Mouse (Mus musculus) lung, adult 18-20 months (tissue): ENCODE results near the gene Snta1.
A peak's percentile ranks its signal among the peaks of the same experiment; 100 is the strongest.

Experiments used
- DNase-seq, 2 experiments: peaks; one replicate each; pipeline ENCODE4 v3.0.0; 2022; ENCODE audit warnings: mixed read lengths in 2 of 2

The Snta1 gene

GRCm38 (mm10) chr2:154420942-154421731 is 13.2 kb upstream of the Snta1 start:
- no peak for DNase-seq

GRCm38 (mm10) chr2:154419631-154420515 is 12.0 kb upstream of the Snta1 start:
- DNase-seq = no peak

GRCm38 (mm10) chr2:154418001-154418400 is 10.1 kb upstream of the Snta1 start:
- no peak for DNase-seq

- DNase-seq = peak; percentile 57 to 70
Observed at GRCm38 (mm10) chr2:154417107-154417506, 9.2 kb upstream of the Snta1 start.

- no peak for DNase-seq
Observed at GRCm38 (mm10) chr2:154412018-154412666, 4.2 kb upstream of the Snta1 start.

GRCm38 (mm10) chr2:154410355-154410754 is 2.5 kb upstream of the Snta1 start:
- peak in 1 of 2 experiments; percentile 40 for DNase-seq

GRCm38 (mm10) chr2:154407063-154407642 is 746 bp downstream of the Snta1 start:
- DNase-seq = peak in 1 of 2 experiments; percentile 7

- DNase-seq = no peak
Observed at GRCm38 (mm10) chr2:154405447-154405994, 2.4 kb downstream of the Snta1 start.

GRCm38 (mm10) chr2:154402811-154403210 is 5.1 kb downstream of the Snta1 start:
- DNase-seq = peak; percentile 52 to 71

- no peak for DNase-seq
Observed at GRCm38 (mm10) chr2:154401976-154402375, 5.9 kb downstream of the Snta1 start.

- no peak for DNase-seq
Observed at GRCm38 (mm10) chr2:154399325-154399724, 8.6 kb downstream of the Snta1 start.

GRCm38 (mm10) chr2:154398267-154398666 is 9.6 kb downstream of the Snta1 start:
- no peak for DNase-seq

- DNase-seq = no peak
Observed at GRCm38 (mm10) chr2:154396529-154396928, 11.4 kb downstream of the Snta1 start.

GRCm38 (mm10) chr2:154394602-154395001 is 13.3 kb downstream of the Snta1 start:
- no peak for DNase-seq

- peak; percentile 91 to 93 for DNase-seq
Observed at GRCm38 (mm10) chr2:154390180-154390964, 17.5 kb downstream of the Snta1 start.

GRCm38 (mm10) chr2:154379103-154379502 is 28.8 kb downstream of the Snta1 start:
- DNase-seq = no peak

- DNase-seq = peak; percentile 50 to 57
Observed at GRCm38 (mm10) chr2:154374807-154375601, 32.9 kb downstream of the Snta1 start.

GRCm38 (mm10) chr2:154373961-154374632 is 33.8 kb downstream of the Snta1 start:
- peak; percentile 53 for DNase-seq

GRCm38 (mm10) chr2:154372842-154373500 is 34.9 kb downstream of the Snta1 start, which contains the start of gene Cdk5rap1:
Gene Cdk5rap1, minus strand, starts transcription at chr2:154373010.
- no peak for DNase-seq
